Mouse (Mus musculus): Measurements from ENCODE around the gene B9d1.

- TF ChIP-seq CTCF (IDR thresholded peaks at IDR 0.05) = no peak
- TF ChIP-seq EP300 (IDR thresholded peaks at IDR 0.05) = no peak
These were observed 36.2 kb downstream of the B9d1 start for GRCm38 (mm10) chr11:61541106-61541505.

All from lung, postnatal 0 days (tissue).